Mouse (Mus musculus) embryonic fibroblast, embryonic 13.5 days (primary cell): ENCODE measurements around the gene Chit1. TPM values are rescaled to one million over a fixed set of nuclear protein-coding genes. Genes with fewer than 3 reads are reported as not detected.
A peak's percentile ranks its signal among the peaks of the same experiment; 100 is the strongest.

ENCODE experiments used
- H3K27ac ChIP-seq: 2 replicates; pipeline ENCODE4 v1.5.1; 2012; ENCODE audit warnings: low read length, control low read depth, inconsistent platforms; ENCODE audit not compliant: insufficient read depth
- H3K4me1 ChIP-seq: 2 replicates; pipeline ENCODE4 v1.6.1; 2011; ENCODE audit warnings: low read length; ENCODE audit not compliant: control insufficient read depth, insufficient read depth
- H3K4me3 ChIP-seq: 2 replicates; pipeline ENCODE4 v1.5.1; 2011; ENCODE audit warnings: mild to moderate bottlenecking, control low read depth, low read length; ENCODE audit not compliant: insufficient read depth
- CTCF ChIP-seq: IDR thresholded peaks from 2 replicates; pipeline ENCODE4 v1.5.1; 2011; ENCODE audit warnings: mild to moderate bottlenecking, control low read depth, low read length, moderate library complexity, borderline replicate concordance; ENCODE audit not compliant: insufficient read depth
- POLR2A ChIP-seq: IDR thresholded peaks from 2 replicates; pipeline ENCODE4 v1.6.1; 2011; ENCODE audit warnings: low read depth, mild to moderate bottlenecking, control low read depth, low read length, moderate library complexity
- polyA plus RNA-seq: library from polyadenylated mRNA; stranded (reverse); fragments of >200 nt; gene quantifications from 2 replicates; pipeline ENCODE4 v1.2.4, GENCODE M21; 2011; ENCODE audit warnings: low read depth; ENCODE audit not compliant: missing spikeins, insufficient read length

The Chit1 gene
- not detected in 2 replicates for polyA plus RNA-seq

DNA sequence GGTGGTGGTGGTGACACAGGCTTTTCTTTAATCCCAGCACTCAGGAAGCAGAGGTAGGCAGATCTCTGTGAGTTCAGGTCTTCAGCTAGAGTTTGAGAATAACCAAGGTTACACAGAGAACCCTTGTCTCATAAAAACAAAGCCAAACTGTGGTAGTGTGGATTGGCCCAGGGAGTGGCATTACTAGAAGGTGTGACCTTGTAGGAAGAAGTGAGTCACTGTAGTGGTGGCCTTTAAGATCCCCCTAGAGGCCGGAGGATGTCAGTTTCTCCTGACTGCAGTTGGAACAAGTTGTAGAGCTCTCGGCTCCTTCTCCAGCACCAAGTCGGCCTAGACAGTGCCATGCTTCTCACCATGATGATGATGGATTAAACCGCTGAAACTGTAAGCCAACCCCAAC, at the start of gene Chit1:
TSS of gene Chit1 (plus strand) at position 264 of the 400 bp plus-strand sequence.
- Histone ChIP-seq H3K27ac (no peak within 1 kb of the TSS), H3K4me3 (no peak within 1 kb of the TSS), H3K4me1 (no peaks in the 10 kb centered on the region)
- no peak for TF ChIP-seq CTCF
- TF ChIP-seq POLR2A: no peak

DNA sequence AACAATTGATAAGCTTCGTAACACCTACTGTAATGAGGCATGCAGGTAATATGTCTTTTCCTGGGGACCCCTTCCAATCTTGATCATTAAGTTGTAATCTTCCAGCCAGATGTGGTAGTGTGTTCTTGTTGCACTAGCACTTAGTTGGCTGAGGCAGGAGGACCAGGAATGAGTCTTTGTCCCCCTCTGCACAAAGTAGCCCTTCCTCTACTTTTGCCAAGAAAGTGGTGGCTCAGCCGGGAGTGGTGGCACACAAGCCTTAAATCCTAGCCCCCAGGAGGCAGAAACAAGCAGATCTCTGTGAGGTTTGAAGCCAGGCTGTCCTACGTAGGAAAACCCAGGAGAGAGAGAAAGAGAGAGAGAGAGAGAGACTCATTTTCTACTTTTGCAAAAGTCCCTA, 49.1 kb upstream of the Chit1 start:
- Histone ChIP-seq H3K27ac (no peak overlapping the region), H3K4me1 (peaks cover 5% of the 10 kb centered on the region), H3K4me3 (no peak overlapping the region)
- TF ChIP-seq POLR2A (no peak), CTCF (no peak)

DNA sequence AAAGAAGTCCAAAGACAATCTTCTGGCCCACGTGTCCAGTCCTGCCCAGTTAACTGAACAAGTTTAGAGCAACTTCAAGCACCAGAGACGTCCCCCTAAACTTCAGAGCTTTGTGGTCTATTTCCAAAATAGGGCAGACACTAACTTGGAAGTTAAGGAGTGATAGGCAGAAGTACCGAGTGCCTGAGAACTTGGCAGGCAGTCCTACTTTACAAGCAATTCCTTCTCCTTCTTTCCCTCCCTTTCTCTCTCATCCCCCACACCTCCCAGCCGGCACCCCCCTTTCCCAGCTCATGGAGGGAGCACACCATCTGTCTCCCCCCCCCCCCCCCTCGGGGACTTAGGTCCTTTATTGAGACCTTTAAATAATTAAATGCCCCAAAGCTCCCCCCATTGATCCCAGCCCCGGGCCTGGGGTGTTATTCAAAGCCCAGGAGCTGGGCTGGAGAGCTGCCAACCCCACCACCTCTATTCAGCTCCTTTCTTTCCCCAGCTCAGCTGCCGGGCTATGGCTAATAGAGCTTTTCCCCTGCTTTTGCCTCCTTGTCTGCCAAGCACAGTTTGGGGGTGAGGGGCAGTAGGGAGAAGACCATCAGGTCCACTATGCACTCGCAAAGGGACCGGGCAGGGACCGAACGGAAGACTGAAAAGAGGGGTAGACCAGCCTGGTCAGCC, 48.5 kb upstream of the Chit1 start:
- no peak overlapping the region for H3K4me3 ChIP-seq
- TF ChIP-seq CTCF (no peak), POLR2A (no peak)
- H3K27ac ChIP-seq: no peak overlapping the region
- peaks cover 5% of the 10 kb centered on the region for H3K4me1 ChIP-seq

DNA sequence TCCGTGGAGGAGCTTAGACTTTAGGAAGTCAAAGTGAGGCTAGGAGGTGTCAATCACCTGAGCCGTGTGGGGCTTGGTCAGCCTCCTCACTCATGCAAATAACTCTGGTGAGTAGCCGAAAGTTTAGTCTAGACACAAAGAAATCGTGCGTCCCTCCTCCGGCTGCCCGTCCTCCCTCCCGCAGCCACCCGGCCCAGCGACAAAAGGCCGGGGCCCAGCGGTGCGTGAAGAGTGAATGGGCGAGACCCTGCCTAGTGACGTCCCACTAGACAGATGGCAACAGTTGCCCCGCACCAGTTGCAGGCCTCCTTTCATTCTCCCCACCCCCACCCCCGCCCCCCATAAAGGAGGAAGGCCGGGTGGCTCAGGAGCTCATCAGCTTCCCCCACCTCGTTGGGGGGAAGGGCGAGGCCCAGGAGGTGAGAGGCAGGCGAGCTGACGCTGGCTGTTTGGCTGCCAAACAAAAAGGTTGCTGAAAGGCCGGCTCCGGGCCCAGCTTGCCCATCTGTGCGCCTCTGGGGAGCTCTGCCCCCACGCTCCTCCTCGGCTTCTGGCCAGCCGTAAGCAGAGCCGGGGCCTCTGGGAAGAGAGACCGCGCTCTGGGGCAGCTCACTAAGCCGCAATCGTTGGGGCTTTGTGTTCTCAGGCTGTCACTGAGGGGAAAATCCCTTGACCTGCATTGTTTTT, 47.8 kb upstream of the Chit1 start:
- TF ChIP-seq POLR2A: no peak
- no peak for TF ChIP-seq CTCF
- Histone ChIP-seq H3K4me1 (peaks cover 5% of the 10 kb centered on the region), H3K4me3 (no peak overlapping the region), H3K27ac (peak overlapping the region; percentile 45)

DNA sequence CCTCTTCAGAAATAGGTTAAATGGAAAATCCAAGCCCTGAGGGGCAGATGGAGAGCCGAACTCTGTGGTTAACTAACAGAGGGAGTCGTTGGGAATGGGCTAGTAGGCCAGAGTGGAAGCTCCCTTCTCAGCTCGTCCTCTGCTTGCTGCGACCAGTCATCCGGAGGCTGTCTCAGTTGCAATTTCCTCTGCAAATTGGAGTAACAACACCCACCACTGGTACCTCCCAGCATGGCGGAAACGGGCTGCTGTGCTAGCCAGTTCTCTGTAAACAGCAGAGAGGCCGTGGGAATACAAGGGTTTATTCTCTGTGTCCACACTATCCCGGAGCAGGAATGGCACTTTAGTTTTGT, 47.3 kb upstream of the Chit1 start:
- Histone ChIP-seq H3K27ac (peak overlapping the region; percentile 45), H3K4me1 (peaks cover 5% of the 10 kb centered on the region), H3K4me3 (no peak overlapping the region)
- TF ChIP-seq POLR2A (no peak), CTCF (no peak)

DNA sequence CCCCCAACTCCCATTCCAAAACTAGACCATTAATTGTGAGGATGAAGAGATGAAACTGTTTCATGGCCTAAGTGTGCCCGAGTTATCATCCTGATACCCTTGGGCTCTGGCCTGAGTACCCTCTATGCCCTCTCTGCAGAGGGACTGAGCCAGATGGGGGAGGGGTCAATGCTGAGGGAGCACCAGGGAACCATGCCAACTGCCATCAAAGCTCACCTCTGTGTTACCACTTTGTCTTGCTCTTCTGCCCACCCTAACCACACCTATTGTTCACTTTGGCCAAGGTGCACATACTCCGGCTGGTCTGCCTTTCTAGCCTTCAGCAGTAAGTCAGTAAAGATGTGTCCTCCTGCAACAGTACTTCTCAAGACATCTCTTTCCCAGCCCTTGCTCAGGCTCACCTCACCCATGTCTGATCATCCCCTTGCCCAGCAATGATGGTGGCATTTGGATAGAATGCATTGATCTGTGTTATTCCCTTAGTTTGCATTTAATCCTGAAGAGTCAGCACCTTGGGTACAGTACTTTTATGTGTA, 46.7 kb upstream of the Chit1 start:
- H3K27ac ChIP-seq: no peak overlapping the region
- H3K4me3 ChIP-seq: no peak overlapping the region
- TF ChIP-seq CTCF: no peak
- TF ChIP-seq POLR2A: no peak
- peaks cover 5% of the 10 kb centered on the region for H3K4me1 ChIP-seq

DNA sequence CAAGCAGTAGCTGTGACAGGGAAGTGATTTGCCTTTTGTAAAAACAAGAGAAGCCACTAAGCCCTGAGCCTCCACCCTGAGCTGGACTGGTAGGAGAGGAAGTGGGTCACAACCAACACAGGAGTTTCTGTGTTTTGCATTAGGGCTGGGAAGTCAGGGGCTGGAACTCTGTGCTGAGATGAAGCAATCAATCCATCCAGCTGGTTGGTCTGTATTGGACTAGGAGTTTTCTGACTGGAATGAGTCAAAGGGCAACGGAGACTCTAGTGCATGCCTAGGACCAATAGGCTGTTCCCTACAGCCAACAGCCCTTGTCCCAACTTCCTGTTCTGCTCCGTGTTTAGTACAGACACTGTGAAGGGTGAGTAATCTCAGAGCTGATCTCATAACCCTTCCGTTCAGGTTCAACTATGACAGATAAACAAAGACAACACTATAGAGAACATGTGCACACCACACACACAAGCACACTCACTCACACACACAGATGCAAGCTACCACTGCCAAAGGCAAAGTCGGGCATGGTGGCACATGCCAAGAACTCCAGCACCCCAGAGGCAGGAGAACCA, 45.7 kb upstream of the Chit1 start:
- Histone ChIP-seq H3K4me1 (peaks cover 5% of the 10 kb centered on the region), H3K27ac (no peak overlapping the region), H3K4me3 (no peak overlapping the region)
- TF ChIP-seq POLR2A (no peak), CTCF (no peak)

DNA sequence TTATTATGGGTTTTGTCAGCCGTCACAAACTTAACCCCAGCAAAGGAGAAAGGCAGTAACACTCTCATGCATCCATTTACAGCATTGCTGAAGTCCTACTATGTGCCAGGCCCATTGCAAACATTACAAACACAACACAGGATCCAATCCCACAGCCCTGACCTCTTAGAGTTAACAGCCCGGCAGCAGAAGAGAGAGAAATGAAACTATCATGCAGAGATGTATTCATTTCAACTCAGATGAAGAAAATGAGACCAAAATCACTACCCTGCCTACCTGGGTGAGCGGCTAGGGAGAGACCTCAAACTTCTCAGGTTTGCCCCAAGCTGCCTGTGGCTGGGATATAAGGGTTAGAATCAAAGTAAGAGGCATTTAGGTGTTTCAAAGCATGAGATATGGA, 44.5 kb upstream of the Chit1 start:
- TF ChIP-seq CTCF (no peak), POLR2A (no peak)
- Histone ChIP-seq H3K4me1 (peaks cover 3% of the 10 kb centered on the region; the same call in 1 of the 2 replicates), H3K27ac (no peak overlapping the region), H3K4me3 (no peak overlapping the region)

DNA sequence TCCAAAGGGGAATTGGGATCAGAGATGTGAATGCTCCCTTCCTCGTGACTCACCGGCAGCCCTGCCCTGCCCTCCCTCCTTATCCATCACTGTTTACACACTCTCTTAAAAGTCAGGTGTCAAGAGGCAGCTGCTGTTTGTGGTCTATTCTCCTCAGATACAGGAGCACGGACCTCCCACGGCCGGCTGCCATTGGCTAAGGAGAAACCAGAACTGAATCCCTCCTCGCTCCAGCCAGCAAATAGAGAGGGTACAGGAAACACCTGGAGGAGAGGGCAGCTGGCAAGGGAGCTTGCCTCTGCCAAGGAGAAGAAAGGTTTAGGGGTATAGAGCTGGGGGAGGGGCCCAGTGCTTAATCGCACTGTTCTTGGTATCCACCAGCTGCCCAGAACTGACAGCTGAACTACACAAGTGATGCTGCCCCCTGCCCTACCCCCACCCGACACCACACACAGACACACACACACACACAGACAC, 43.9 kb upstream of the Chit1 start:
- H3K4me1 ChIP-seq: peaks cover 3% of the 10 kb centered on the region; the same call in 1 of the 2 replicates
- TF ChIP-seq POLR2A: no peak
- no peak for TF ChIP-seq CTCF
- H3K4me3 ChIP-seq: no peak overlapping the region
- no peak overlapping the region for H3K27ac ChIP-seq

DNA sequence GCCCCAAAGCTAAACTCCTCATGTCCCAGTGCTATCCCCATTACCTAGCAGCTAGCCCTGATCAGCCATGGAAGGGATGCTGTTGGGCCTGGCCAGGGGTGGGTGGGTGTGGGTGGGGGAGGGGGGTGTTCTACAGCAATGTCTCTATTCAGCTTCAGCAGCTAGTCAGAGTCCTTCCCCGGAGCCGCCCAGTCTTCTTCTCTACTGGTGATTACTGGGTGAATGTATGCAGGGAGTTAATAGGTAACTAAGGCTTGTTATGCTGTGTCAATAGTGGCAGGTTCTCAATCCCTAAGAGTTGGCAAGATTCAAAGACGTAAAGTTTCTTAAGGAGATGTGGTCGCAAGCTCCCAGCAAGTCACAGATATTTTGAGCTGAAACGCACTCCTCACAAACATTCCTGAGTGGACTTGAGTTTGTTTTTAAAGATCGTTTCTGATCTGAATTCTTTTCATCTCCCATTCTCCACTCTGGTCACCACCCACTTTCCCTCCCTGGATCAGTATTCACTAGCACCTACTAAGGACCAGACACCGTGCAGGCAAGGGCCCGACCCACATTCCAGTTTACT, 40.9 kb upstream of the Chit1 start:
- H3K4me1 ChIP-seq: peaks cover 6% of the 10 kb centered on the region
- TF ChIP-seq POLR2A (no peak), CTCF (no peak)
- H3K27ac ChIP-seq: no peak overlapping the region
- no peak overlapping the region for H3K4me3 ChIP-seq
